Mouse (Mus musculus) heart, postnatal 0 days (tissue): Measurements from ENCODE around the gene Golm1. TPM values are rescaled to one million over a fixed set of nuclear protein-coding genes. Genes with fewer than 3 reads are reported as not detected.
"Not testable (repeated sequence)": the region's sequence is repeated elsewhere in the genome, so short reads cannot be mapped to it uniquely, and the experiment has no call there.

ENCODE experiments used
- ATAC-seq: fragments of 200-750 bp; cut with Nextera tagmentation; 2 replicates; pipeline ENCODE4 v1.8.0; 2017; ENCODE audit warnings: low read depth, moderate number of reproducible peaks, moderate library complexity; ENCODE audit not compliant: insufficient read depth
- DNase-seq: peaks from one replicate; pipeline ENCODE4 v3.0.0-alpha.2; 2016; ENCODE audit warnings: low spot score
- H3K27ac ChIP-seq: fragments of 300-500 bp; sonication (generic); 2 replicates; pipeline ENCODE4 v1.5.1; 2014; ENCODE audit warnings: low read depth, mild to moderate bottlenecking
- H3K27me3 ChIP-seq: fragments of 300-500 bp; sonication (generic); 2 replicates; pipeline ENCODE4 v1.6.1; 2014; ENCODE audit warnings: low read length, mixed read lengths; ENCODE audit not compliant: control insufficient read depth, insufficient read depth
- H3K36me3 ChIP-seq: fragments of 300-500 bp; sonication (generic); replicated peaks from 2 replicates; pipeline ENCODE4 v1.6.1; 2014; ENCODE audit warnings: low read length, mixed read lengths; ENCODE audit not compliant: control insufficient read depth, insufficient read depth
- H3K4me1 ChIP-seq: fragments of 300-500 bp; sonication (generic); 2 replicates; pipeline ENCODE4 v1.6.1; 2014; ENCODE audit warnings: antibody characterized with exemption; ENCODE audit not compliant: control insufficient read depth, insufficient read depth
- H3K4me2 ChIP-seq: fragments of 300-500 bp; sonication (generic); 2 replicates; pipeline ENCODE4 v1.6.1; 2014; ENCODE audit warnings: low read depth, mild to moderate bottlenecking, low read length, moderate library complexity
- H3K4me3 ChIP-seq: fragments of 300-500 bp; sonication (generic); 2 replicates; pipeline ENCODE4 v1.5.1; 2014; ENCODE audit warnings: low read depth, low read length
- H3K9ac ChIP-seq: fragments of 300-500 bp; sonication (generic); replicated peaks from 2 replicates; pipeline ENCODE4 v1.6.1; 2014; ENCODE audit warnings: low read depth, low read length, mixed read lengths
- H3K9me3 ChIP-seq: fragments of 300-500 bp; sonication (generic); replicated peaks from 2 replicates; pipeline ENCODE4 v1.6.1; 2016; ENCODE audit warnings: low read length; ENCODE audit not compliant: control insufficient read depth
- CTCF ChIP-seq: IDR thresholded peaks from 2 replicates; pipeline ENCODE4 v1.5.1; 2016; ENCODE audit warnings: antibody characterized with exemption, control low read depth, low read depth
- EP300 ChIP-seq: IDR thresholded peaks from 2 replicates; pipeline ENCODE4 v1.6.1; 2016; ENCODE audit warnings: antibody characterized with exemption, low read depth
- WGBS: fragments of 180-500 bp; shearing (Covaris S2); extraction: QIAGEN DNeasy Blood & Tissue Kit; methylation state at CpG from one replicate; pipeline ENCODE4 v1.1.7; 2014; 5-methylcytosine and 5-hydroxymethylcytosine counted together
- polyA plus RNA-seq: library from polyadenylated mRNA; unstranded; fragments of >200 nt; fragmentation: Nextera tagmentation; extraction: Ambion mirVana; gene quantifications from 2 replicates; pipeline ENCODE4 v1.2.1, GENCODE M21; 2015
- total RNA-seq: library from RNA; depleted of rRNA; stranded (reverse); fragments of >200 nt; gene quantifications from 2 replicates; pipeline ENCODE4 v1.2.3, GENCODE M21; 2014; ENCODE audit warnings: low replicate concordance

The Golm1 gene
- total and polyA plus RNA-seq, 2 experiments from 2014 or later = 19.9 to 26.6 TPM

DNA sequence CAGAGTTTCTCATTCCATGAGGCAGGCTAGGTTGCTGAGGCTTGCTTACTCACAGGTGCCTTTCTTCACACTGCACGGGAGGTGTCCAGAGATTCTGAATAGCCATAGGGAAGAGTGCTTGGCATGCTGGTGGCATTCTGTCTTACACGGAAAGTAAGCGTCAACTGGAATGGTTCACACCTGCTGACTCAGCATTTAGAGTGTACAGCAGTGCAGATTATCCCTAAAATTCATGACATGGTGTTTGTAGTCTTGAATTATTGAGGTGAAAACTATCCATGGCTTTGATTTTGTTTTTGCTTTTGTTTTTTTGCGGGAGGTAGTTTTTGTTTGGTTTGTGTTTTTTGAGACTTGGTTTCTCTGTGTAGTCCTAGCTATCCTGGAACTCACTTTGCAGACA is 65.7 kb downstream of the Golm1 start:
- TF ChIP-seq CTCF = no peak
- TF ChIP-seq EP300 = no peak
- H3K27me3 ChIP-seq = no peaks in the 10 kb centered on the region
- H3K4me1 ChIP-seq = 0 out of 2 replicates have a peak, but pooled peaks cover 4% of the 10 kb centered on the region
- 78% methylated on average over 4 of the region's 4 CpGs for WGBS
- peak overlapping the region; percentile 85 for H3K27ac ChIP-seq
- H3K9me3 ChIP-seq = no peaks in the 10 kb centered on the region
- ATAC-seq (no peak), DNase-seq (no peak)
- no peak overlapping the region for H3K4me2 ChIP-seq
- no peak overlapping the region for H3K9ac ChIP-seq
- no peak overlapping the region for H3K4me3 ChIP-seq
- H3K36me3 ChIP-seq = peaks cover 76% of the 10 kb centered on the region

DNA sequence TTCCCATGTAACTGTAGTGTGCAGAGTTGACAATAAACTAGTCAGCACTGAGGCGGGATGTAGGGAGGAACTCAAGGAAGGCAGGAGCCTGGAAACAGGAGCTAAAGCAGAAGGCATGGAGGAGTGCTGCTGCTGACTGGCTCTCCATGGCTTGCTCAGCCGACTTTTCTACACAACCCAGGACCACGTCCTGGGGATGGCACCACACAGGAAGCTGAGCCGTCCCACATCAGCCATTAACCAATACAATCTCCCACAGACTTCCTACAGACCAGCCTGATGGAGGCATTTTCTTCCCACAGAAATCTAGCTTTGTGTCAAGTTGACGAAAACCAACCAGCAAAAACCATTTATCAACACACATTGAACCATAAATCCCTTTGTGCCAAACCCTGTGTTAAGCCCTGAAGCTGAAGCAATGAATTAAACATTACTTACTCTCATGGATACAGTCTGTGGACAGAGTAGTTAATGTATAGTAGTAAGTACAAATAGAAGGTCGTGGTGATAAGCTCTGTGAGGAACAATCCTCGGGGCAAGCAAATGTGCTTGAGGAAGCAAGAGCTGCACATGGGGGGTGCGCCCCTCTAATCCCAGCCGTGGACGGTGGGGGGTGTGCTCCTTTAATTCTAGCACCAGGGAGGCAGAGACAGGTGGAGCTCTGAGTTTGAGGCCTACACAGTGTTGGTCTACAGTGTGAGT is 70.2 kb downstream of the Golm1 start:
- ATAC-seq = no peak
- Histone ChIP-seq H3K4me3 (no peak overlapping the region), H3K36me3 (peaks cover 88% of the 10 kb centered on the region), H3K4me2 (no peak overlapping the region), H3K9me3 (no peaks in the 10 kb centered on the region), H3K27me3 (no peaks in the 10 kb centered on the region), H3K27ac (no peak overlapping the region), H3K9ac (no peak overlapping the region), H3K4me1 (no peaks in the 10 kb centered on the region)
- 77% methylated on average over 10 of the region's 10 CpGs for WGBS
- TF ChIP-seq CTCF = no peak
- no peak for TF ChIP-seq EP300
- no peak for DNase-seq

- H3K4me1 ChIP-seq = no peaks in the 10 kb centered on the region
- TF ChIP-seq CTCF (no peak), EP300 (no peak)
- H3K27me3 ChIP-seq = no peaks in the 10 kb centered on the region
- no peak overlapping the region for H3K9ac ChIP-seq
- ATAC-seq = no peak
- no peak overlapping the region for H3K27ac ChIP-seq
- H3K4me3 ChIP-seq = no peak overlapping the region
- H3K36me3 ChIP-seq = peaks cover 89% of the 10 kb centered on the region
- WGBS = 90% methylated on average over 1 of the region's 1 CpGs
- H3K9me3 ChIP-seq = no peaks in the 10 kb centered on the region
- DNase-seq = no peak
- H3K4me2 ChIP-seq = no peak overlapping the region
These were observed 71.1 kb downstream of the Golm1 start for GRCm38 (mm10) chr13:59604511-59604910.

DNA sequence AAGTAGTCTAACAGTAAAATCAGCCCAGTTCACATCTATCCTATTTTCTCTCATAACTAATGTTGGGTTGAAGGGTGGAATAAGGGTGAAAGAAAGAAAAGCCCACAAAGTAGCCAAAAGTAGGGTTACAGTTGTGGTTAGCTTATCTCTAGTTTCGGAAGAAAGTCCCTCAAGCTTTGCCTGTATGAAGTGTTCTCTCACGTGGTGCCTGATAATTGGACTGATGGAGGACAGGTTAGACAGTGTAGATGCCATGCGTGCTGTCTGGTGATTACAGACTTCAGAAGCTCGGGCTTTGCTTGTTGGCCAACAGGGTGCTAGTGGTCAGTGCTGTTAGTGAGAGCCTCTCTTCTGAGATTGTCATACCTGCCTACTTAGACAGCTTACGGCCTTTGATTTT is 72.5 kb downstream of the Golm1 start:
- Histone ChIP-seq H3K4me3 (no peak overlapping the region), H3K4me1 (no peaks in the 10 kb centered on the region), H3K4me2 (no peak overlapping the region), H3K27ac (no peak overlapping the region), H3K36me3 (peaks cover 77% of the 10 kb centered on the region), H3K27me3 (no peaks in the 10 kb centered on the region), H3K9ac (no peak overlapping the region), H3K9me3 (no peaks in the 10 kb centered on the region)
- DNase-seq (no peak), ATAC-seq (no peak)
- TF ChIP-seq EP300 (no peak), CTCF (no peak)
- 88% methylated on average over 5 of the region's 5 CpGs for WGBS

GRCm38 (mm10) chr13:59592630-59593029 is 83.0 kb downstream of the Golm1 start:
- Histone ChIP-seq H3K36me3 (peaks cover 48% of the 10 kb centered on the region), H3K27me3 (no peaks in the 10 kb centered on the region), H3K4me1 (0 out of 2 replicates have a peak, but pooled peaks cover 2% of the 10 kb centered on the region), H3K4me3 (no peak overlapping the region), H3K9me3 (no peaks in the 10 kb centered on the region), H3K27ac (no peak overlapping the region), H3K9ac (no peak overlapping the region), H3K4me2 (no peak overlapping the region)
- TF ChIP-seq CTCF = no peak
- TF ChIP-seq EP300 = no peak
- ATAC-seq = no peak
- WGBS = 92% methylated on average over 1 of the region's 1 CpGs
- no peak for DNase-seq

DNA sequence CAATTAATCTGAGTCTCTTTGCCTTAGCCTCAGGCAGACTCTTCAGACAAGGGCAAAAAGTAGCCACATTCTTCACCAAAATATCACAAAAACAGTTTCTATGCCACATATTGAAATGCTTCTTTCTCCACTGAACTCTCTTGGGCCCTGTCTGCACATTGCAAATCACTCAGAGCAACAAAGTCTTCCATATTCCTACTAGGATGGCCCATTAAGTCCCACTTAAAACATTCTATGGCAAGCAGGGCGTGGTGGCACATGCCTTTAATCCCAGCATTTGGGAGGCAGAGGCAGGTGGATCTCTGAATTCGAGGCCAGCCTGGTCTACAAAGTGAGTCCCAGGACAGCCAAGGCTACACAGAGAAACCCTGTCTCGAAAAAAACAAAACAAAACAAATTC is 83.6 kb downstream of the Golm1 start:
- H3K36me3 ChIP-seq = peaks cover 48% of the 10 kb centered on the region

More for the DNA sequence above, 83.6 kb downstream of the Golm1 start:
- H3K4me3 ChIP-seq, H3K4me2 ChIP-seq, ATAC-seq, H3K27me3 ChIP-seq, H3K9ac ChIP-seq, DNase-seq, H3K27ac ChIP-seq, H3K4me1 ChIP-seq, H3K9me3 ChIP-seq: not testable (repeated sequence)
- 90% methylated on average over 3 of the region's 3 CpGs for WGBS
